Mouse (Mus musculus): ENCODE measurements at regions not wholly inside any gene's neighbourhood (a gene's known extent, or its start where the extent isn't known, plus 50 kb on each side); places are given as distances from the start of the nearest gene placed in this dataset.

GRCm38 (mm10) chr1:71816306-71816705 lies 163.3 kb upstream of the Fn1 start:
- no peak for ATAC-seq (replicated peaks; ENCODE audit: insufficient number of reproducible peaks, low FRiP score, low TSS enrichment, poor library complexity, severe bottlenecking)

- no peak for ATAC-seq (replicated peaks; ENCODE audit: insufficient number of reproducible peaks, low FRiP score, low TSS enrichment, poor library complexity, severe bottlenecking)
These were observed 161.1 kb upstream of the Fn1 start for GRCm38 (mm10) chr1:71814141-71814540.

DNA sequence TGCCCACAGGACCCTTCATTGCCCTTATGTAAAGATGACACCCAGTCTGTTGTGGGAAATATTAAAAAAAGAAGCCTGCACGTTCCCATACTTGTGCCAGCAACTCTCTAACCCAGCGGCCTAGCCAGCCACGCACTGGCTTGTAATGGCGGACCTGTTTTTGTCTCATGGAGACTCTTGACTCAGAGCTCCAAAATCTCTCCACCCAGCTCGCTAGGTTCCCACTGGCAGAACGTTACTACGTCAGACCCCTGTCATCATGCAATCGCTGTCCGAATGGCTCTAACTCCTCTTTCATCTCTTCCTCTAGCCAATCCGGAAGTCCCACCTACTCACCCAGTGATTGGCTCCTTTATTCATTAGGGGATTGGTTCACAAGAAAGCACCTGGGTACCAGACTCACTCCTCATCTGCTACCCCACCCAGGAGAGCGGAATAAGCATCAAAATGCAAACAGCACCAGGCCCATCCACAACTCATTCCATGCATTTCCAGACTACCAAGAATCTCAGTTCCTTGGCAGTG lies 159.2 kb upstream of the Fn1 start:
- ATAC-seq (replicated peaks; ENCODE audit: insufficient number of reproducible peaks, low FRiP score, low TSS enrichment, poor library complexity, severe bottlenecking) = no peak

DNA sequence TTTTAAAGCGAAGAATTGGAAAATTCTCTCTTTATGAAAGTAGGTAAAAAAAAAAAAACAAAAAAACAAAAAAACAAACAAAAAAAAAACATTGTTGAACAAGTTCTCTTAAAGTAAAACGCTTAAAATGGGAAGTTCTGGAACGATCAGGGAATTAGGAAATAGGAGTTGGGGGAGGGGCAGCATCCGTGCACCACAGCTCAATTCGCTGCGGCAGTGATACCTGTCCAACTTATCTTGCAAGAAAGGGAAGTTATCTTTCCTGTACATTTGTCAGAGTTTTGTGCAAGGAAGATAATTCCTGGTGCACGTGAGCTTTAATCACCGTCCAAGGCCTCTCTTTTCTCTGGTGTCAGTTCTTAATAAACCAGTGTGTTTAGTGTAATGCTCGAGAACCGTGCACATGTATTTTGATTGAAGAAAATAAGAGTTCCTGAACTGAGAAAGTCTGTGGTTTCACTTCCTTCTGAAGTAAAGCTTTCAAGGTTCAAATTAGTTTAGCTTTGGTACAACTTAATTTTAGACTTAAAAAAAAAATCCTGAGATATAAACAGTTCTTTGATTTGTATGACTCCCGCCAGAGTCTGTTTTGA lies 158.3 kb upstream of the Fn1 start:
- ATAC-seq (replicated peaks; ENCODE audit: insufficient number of reproducible peaks, low FRiP score, low TSS enrichment, poor library complexity, severe bottlenecking) = 0 out of 2 replicates have a peak, but pooled peaks have one; percentile 31

DNA sequence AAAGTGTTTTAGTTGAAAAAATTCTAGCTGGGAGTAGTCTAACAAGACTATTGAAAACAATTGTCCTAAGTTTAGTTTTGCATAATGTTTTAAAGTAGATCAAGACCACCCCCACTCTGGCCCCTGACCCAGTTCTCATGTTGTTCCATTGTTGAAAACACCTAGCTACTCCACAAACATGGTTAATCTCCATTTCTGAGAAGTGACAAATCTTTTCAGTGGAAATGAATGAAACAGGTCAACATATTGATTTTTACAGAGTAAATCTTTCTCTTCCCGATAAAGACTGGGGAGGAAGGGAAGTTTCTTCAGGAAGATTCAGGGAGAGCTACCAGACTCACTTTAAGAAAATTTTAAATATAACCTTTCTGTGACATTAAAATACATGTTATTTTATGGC lies 155.0 kb upstream of the Fn1 start:
- ATAC-seq (replicated peaks; ENCODE audit: insufficient number of reproducible peaks, low FRiP score, low TSS enrichment, poor library complexity, severe bottlenecking) = no peak

GRCm38 (mm10) chr1:71807586-71807985 lies 154.6 kb upstream of the Fn1 start:
- ATAC-seq (replicated peaks; ENCODE audit: insufficient number of reproducible peaks, low FRiP score, low TSS enrichment, poor library complexity, severe bottlenecking) = no peak

DNA sequence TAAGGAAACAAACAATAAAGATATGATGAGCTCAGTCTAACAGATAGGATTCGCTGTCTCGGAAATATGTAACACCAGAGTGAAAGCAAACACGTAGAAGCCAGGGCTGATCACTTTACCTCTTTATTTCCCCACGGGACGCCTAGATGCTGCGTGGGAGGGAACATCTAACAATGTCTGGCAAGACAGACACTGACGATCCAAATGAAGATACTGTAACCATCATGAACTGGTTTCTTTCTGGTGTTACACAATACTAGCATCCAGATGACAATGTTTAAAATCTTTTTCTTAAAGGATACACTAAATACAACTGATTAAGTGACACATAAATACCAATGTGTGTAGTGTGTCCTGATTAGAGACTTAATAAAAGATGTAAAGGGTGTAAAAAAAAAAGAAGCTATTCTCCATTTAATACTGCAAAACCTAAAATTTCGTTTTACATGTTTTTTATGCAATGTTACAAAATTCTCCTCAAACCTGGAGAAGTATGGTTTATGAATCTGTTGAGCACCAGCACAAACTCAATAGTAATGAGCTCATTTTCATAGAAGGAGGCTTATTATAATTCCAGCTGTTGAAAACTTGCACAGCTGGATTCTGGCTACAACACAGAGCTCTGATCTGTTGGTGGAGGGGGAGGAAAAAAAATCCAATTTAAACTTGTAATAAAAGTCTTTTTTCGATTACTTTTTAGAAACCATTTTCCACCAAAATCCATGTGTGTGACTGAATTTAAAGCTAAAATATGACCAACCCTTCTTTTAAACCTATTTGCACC lies 148.5 kb upstream of the Fn1 start:
- ATAC-seq (replicated peaks; ENCODE audit: insufficient number of reproducible peaks, low FRiP score, low TSS enrichment, poor library complexity, severe bottlenecking) = no peak

DNA sequence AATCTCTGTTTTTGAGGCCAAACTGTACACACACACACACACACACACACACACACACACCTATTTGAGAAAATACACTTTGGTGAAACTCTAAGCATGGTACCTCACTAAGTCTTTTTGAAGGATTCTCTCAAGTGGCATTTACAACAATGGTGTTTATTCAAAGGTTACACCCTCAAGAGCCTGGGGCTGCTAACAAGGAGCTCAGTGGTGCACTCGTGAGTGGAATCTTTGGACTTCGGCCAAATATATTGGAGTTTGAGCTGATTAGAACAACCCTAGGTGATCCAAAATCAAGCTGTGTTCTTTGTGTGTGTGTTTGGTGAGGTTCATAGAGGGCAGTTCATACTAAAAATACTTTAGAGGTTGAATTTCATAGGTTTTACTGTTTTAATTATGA lies 147.6 kb upstream of the Fn1 start:
- ATAC-seq (replicated peaks; ENCODE audit: insufficient number of reproducible peaks, low FRiP score, low TSS enrichment, poor library complexity, severe bottlenecking) = no peak

DNA sequence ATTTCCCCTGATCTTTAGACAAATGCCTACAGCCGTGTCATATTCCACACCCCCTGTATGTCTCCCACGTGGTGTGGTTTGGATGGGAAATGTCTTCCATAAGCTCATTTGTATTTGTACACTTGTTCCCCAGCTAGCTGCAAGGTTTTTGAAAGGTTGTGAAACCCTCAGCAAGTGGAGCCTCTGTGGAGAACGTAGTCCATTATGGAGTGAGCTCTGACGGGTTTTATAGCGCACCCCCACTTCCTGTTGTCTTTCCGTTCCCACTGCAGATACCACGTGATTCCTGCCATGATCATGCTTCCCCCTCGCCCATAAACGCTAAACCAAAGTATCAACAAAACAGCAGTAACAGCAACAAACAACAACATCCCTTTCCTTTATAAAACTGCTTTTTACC lies 145.6 kb upstream of the Fn1 start:
- no peak for ATAC-seq (replicated peaks; ENCODE audit: insufficient number of reproducible peaks, low FRiP score, low TSS enrichment, poor library complexity, severe bottlenecking)

DNA sequence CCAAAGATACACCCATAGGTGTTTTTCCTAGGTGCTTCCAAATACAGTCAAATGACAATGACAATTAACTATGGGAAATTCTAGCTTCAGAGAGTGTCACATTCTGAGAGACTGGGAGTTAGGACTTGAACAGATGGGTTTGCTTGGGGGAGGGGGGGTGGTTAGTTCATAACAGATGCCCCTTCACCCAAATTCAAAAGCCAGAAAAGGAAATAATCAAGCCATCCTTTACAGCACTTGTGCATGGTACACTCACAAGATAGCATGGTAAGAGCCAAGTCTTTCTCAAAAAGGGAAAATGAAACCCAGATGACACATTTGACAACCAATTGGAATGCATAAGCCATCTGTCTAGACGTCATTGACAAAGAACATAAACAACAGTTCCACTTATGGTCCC lies 135.4 kb upstream of the Fn1 start:
- no peak for ATAC-seq (replicated peaks; ENCODE audit: insufficient number of reproducible peaks, low FRiP score, low TSS enrichment, poor library complexity, severe bottlenecking)

DNA sequence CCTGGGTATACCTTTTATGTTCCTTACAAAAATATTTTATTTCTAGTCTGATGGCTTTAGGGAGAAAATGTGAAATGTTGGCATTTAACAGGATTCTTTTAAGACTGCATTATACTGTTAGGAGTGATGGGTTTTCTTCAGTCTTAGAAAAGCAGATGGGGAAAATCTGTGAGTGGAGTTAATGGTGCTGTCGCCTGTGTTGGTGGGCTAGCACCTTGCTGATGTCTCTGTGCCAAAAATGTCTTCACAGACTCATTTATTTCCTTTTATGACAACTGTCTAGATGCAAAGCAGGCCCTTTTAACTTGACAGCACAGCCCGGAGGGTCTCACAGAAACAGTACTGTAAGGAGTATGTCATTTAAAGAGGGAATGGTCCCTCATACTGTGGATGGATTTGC lies 131.9 kb upstream of the Fn1 start:
- no peak for ATAC-seq (replicated peaks; ENCODE audit: insufficient number of reproducible peaks, low FRiP score, low TSS enrichment, poor library complexity, severe bottlenecking)

GRCm38 (mm10) chr1:71778292-71778691 lies 125.3 kb upstream of the Fn1 start:
- no peak for ATAC-seq (replicated peaks; ENCODE audit: insufficient number of reproducible peaks, low FRiP score, low TSS enrichment, poor library complexity, severe bottlenecking)

GRCm38 (mm10) chr1:71775865-71776501 lies 123.0 kb upstream of the Fn1 start:
- ATAC-seq (replicated peaks; ENCODE audit: insufficient number of reproducible peaks, low FRiP score, low TSS enrichment, poor library complexity, severe bottlenecking) = no peak

DNA sequence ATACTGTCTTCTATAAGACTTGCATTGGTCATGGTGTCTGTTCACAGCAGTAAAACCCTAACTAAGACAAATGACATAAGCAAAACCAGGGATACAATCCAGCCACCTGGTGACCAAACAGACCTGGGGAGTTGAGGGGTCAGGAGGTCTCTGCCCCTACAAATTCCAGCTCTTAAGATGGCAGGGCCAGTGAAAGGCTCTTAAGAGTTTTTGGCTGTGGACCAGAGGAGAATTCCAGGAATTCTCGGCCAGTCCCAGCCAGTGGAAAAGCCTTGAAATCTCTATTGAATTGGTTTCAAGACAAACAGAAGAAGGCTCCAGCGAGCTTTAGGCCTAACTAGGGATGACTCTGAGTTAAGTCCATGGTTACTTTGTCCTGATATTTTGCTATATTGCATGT lies 119.5 kb upstream of the Fn1 start:
- no peak for ATAC-seq (replicated peaks; ENCODE audit: insufficient number of reproducible peaks, low FRiP score, low TSS enrichment, poor library complexity, severe bottlenecking)

GRCm38 (mm10) chr1:71771798-71772197 lies 118.8 kb upstream of the Fn1 start:
- no peak for ATAC-seq (replicated peaks; ENCODE audit: insufficient number of reproducible peaks, low FRiP score, low TSS enrichment, poor library complexity, severe bottlenecking)

GRCm38 (mm10) chr1:71769595-71769994 lies 116.6 kb upstream of the Fn1 start:
- ATAC-seq (replicated peaks; ENCODE audit: insufficient number of reproducible peaks, low FRiP score, low TSS enrichment, poor library complexity, severe bottlenecking) = no peak

DNA sequence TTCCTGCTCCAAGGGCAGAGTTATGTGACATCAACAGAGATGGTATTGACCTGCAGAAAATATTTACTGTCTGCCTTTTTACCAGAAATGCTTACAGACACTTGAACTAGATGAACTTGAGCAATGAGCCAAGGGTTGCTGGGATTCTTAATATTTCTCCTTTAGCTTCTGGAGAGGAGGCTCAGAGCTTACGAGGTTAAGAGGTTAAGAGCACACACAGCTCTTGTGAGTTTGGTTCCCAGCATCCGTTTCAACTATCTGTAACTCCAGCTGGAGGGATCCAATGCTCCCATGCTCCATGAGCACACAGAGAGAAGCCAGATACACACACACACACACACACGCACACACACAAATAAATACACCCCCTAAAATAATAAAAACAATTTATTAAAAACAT lies 114.7 kb upstream of the Fn1 start:
- no peak for ATAC-seq (replicated peaks; ENCODE audit: insufficient number of reproducible peaks, low FRiP score, low TSS enrichment, poor library complexity, severe bottlenecking)

GRCm38 (mm10) chr1:71767076-71767475 lies 114.1 kb upstream of the Fn1 start:
- no peak for ATAC-seq (replicated peaks; ENCODE audit: insufficient number of reproducible peaks, low FRiP score, low TSS enrichment, poor library complexity, severe bottlenecking)

DNA sequence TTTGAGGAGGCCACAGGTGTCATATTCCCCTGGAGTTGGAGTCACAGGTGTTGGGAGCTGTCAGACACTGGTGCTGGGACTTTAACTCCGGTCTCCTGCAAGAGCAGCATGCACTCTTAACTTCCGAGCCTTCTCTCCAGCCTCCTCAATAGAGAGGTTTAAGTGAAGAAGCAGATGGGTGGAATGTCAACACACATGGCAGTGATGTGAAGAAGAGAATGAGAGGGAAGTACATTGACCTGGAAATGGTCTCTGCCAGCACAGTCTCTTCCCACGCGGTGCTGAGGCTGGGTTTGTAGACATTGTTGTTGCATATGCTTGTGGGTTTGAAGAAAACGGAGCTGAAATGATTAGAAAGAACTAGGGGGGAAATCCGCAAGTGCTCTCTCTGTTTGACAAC lies 112.0 kb upstream of the Fn1 start:
- no peak for ATAC-seq (replicated peaks; ENCODE audit: insufficient number of reproducible peaks, low FRiP score, low TSS enrichment, poor library complexity, severe bottlenecking)

DNA sequence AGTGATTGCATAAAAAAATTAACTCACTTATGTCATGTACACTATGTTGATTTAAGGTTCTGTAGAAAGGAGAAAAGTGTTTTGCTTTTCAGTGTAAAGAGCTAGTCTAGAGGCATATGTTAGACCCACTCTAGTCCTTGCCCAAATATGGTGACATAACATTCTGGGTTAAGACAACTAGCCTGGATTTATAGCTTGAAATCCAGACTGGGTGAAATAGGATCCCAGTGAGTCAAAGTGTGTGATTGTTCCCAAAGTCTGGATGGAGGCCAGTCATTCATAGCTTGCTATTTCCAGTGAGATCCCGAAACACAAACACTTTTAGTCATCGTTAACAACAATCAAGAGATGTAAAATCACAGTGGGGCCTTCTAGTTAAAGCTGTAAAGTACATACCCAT lies 110.5 kb upstream of the Fn1 start:
- ATAC-seq (replicated peaks; ENCODE audit: insufficient number of reproducible peaks, low FRiP score, low TSS enrichment, poor library complexity, severe bottlenecking) = no peak

All from monocyte, adult 5-6 weeks (primary cell).